Mouse (Mus musculus): ENCODE measurements at regions not wholly inside any gene's neighbourhood (a gene's known extent, or its start where the extent isn't known, plus 50 kb on each side); places are given as distances from the start of the nearest gene placed in this dataset.

GRCm38 (mm10) chr12:38928786-38929351, 149.7 kb downstream of the Etv1 start:
- intact Hi-C loops (cut with DNase I) = loop anchor here (5.0 kb wide), 1 partner anchor 152 kb away; the partner anchor contains the start of gene Etv1

GRCm38 (mm10) chr12:38929644-38930043, 150.5 kb downstream of the Etv1 start:
- DNase-seq = no peak
- intact Hi-C loops (cut with DNase I) = loop anchor here (5.0 kb wide), 1 partner anchor 152 kb away; the partner anchor contains the start of gene Etv1

More at GRCm38 (mm10) chr12:38928786-38929351, 149.7 kb downstream of the Etv1 start:
- peak; percentile 38 to 41 for DNase-seq

GRCm38 (mm10) chr12:38931769-38932168, 152.6 kb downstream of the Etv1 start:
- intact Hi-C loops (cut with DNase I) = no loop called here
- peak; percentile 8 to 14 for DNase-seq

- no peak for DNase-seq
- intact Hi-C loops (cut with DNase I) = no loop called here
Measured at GRCm38 (mm10) chr12:38959605-38960004, 180.4 kb downstream of the Etv1 start.

- DNase-seq = no peak
Measured at GRCm38 (mm10) chr12:38962302-38962701, 183.1 kb downstream of the Etv1 start.

GRCm38 (mm10) chr12:38970347-38970746, 191.2 kb downstream of the Etv1 start:
- intact Hi-C loops (cut with DNase I) = no loop called here
- DNase-seq = no peak

More at GRCm38 (mm10) chr12:38962302-38962701, 183.1 kb downstream of the Etv1 start:
- intact Hi-C loops (cut with DNase I) = no loop called here

- no peak for DNase-seq
- intact Hi-C loops (cut with DNase I) = no loop called here
Measured at GRCm38 (mm10) chr12:38972205-38972604, 193.0 kb downstream of the Etv1 start.

- no peak for DNase-seq
- intact Hi-C loops (cut with DNase I) = no loop called here
Measured at GRCm38 (mm10) chr12:38975508-38975907, 196.3 kb downstream of the Etv1 start.

- intact Hi-C loops (cut with DNase I) = no loop called here
- DNase-seq = no peak
Measured at GRCm38 (mm10) chr12:38982423-38982822, 203.2 kb downstream of the Etv1 start.

- intact Hi-C loops (cut with DNase I) = no loop called here
- no peak for DNase-seq
Measured at GRCm38 (mm10) chr12:38985909-38986308, 206.7 kb downstream of the Etv1 start.

- no peak for DNase-seq
- intact Hi-C loops (cut with DNase I) = no loop called here
Measured at GRCm38 (mm10) chr12:38986346-38986745, 207.2 kb downstream of the Etv1 start.

- intact Hi-C loops (cut with DNase I) = no loop called here
Measured at GRCm38 (mm10) chr12:38987277-38987676, 208.1 kb downstream of the Etv1 start.

GRCm38 (mm10) chr12:38987819-38988218, 208.6 kb downstream of the Etv1 start:
- no peak for DNase-seq
- intact Hi-C loops (cut with DNase I) = no loop called here

More at GRCm38 (mm10) chr12:38987277-38987676, 208.1 kb downstream of the Etv1 start:
- DNase-seq = no peak

- intact Hi-C loops (cut with DNase I) = no loop called here
- DNase-seq = no peak
Measured at GRCm38 (mm10) chr12:39027179-39027578, 248.0 kb downstream of the Etv1 start.

GRCm38 (mm10) chr12:39027948-39028347, 248.8 kb downstream of the Etv1 start:
- DNase-seq = no peak
- intact Hi-C loops (cut with DNase I) = no loop called here

GRCm38 (mm10) chr12:39033982-39034381, 254.8 kb downstream of the Etv1 start:
- DNase-seq = no peak
- intact Hi-C loops (cut with DNase I) = no loop called here

GRCm38 (mm10) chr12:39036466-39037037, 257.4 kb downstream of the Etv1 start:
- intact Hi-C loops (cut with DNase I) = no loop called here
- no peak for DNase-seq

GRCm38 (mm10) chr12:39038077-39038476, 258.9 kb downstream of the Etv1 start:
- intact Hi-C loops (cut with DNase I) = no loop called here
- DNase-seq = no peak

- intact Hi-C loops (cut with DNase I) = no loop called here
- no peak for DNase-seq
Measured at GRCm38 (mm10) chr12:39038656-39039055, 259.5 kb downstream of the Etv1 start.

- no peak for DNase-seq
- intact Hi-C loops (cut with DNase I) = no loop called here
Measured at GRCm38 (mm10) chr12:39047126-39047525, 267.9 kb downstream of the Etv1 start.

- intact Hi-C loops (cut with DNase I) = no loop called here
- DNase-seq = peak in 1 of 2 experiments; percentile 2
Measured at GRCm38 (mm10) chr12:39048441-39048840, 269.3 kb downstream of the Etv1 start.

- DNase-seq = peak; percentile 4 to 14
- intact Hi-C loops (cut with DNase I) = no loop called here
Measured at GRCm38 (mm10) chr12:39048958-39049357, 269.8 kb downstream of the Etv1 start.
